Mouse (Mus musculus) hindbrain, embryonic 16.5 days (tissue): ENCODE data around the gene Dnaic2. TPM values are rescaled to one million over a fixed set of nuclear protein-coding genes. Genes with fewer than 3 reads are reported as not detected.
A peak's percentile ranks its signal among the peaks of the same experiment; 100 is the strongest.

Experiments
- ATAC-seq: fragments of 200-750 bp; cut with Nextera tagmentation; 2 replicates; pipeline ENCODE4 v1.8.0; 2017; ENCODE audit warnings: moderate TSS enrichment, moderate library complexity
- H3K27ac ChIP-seq: fragments of 300-500 bp; sonication (generic); 2 replicates; pipeline ENCODE4 v1.5.1; 2014; ENCODE audit warnings: low read depth, mild to moderate bottlenecking, control low read depth, low read length, moderate library complexity
- H3K27me3 ChIP-seq: fragments of 300-500 bp; sonication (generic); replicated peaks from 2 replicates; pipeline ENCODE4 v1.6.1; 2014; ENCODE audit warnings: low read length; ENCODE audit not compliant: control insufficient read depth, insufficient read depth
- H3K36me3 ChIP-seq: fragments of 300-500 bp; sonication (generic); 2 replicates; pipeline ENCODE4 v1.6.1; 2014; ENCODE audit warnings: mild to moderate bottlenecking, low read length, moderate library complexity, mixed read lengths; ENCODE audit not compliant: control insufficient read depth, insufficient read depth
- H3K4me1 ChIP-seq: fragments of 300-500 bp; sonication (generic); 2 replicates; pipeline ENCODE4 v1.6.1; 2014; ENCODE audit warnings: low read depth, low read length; ENCODE audit not compliant: control insufficient read depth, insufficient read depth
- H3K4me2 ChIP-seq: fragments of 300-500 bp; sonication (generic); 2 replicates; pipeline ENCODE4 v1.6.1; 2014; ENCODE audit warnings: mild to moderate bottlenecking, low read length, control low read depth, moderate library complexity
- H3K4me3 ChIP-seq: fragments of 300-500 bp; sonication (generic); 2 replicates; pipeline ENCODE4 v1.5.1; 2014; ENCODE audit warnings: mild to moderate bottlenecking, low read length, control low read depth, moderate library complexity
- H3K9ac ChIP-seq: fragments of 300-500 bp; sonication (generic); 2 replicates; pipeline ENCODE4 v1.6.1; 2014; ENCODE audit warnings: low read depth, mild to moderate bottlenecking, control low read depth, low read length, moderate library complexity
- H3K9me3 ChIP-seq: fragments of 300-500 bp; sonication (generic); 2 replicates; pipeline ENCODE4 v1.6.1; 2014; ENCODE audit warnings: mild to moderate bottlenecking, low read length, moderate library complexity; ENCODE audit not compliant: control insufficient read depth
- WGBS: fragments of 180-500 bp; shearing (Covaris S2); extraction: QIAGEN DNeasy Blood & Tissue Kit; methylation state at CpG from one replicate; pipeline ENCODE4 v1.1.7; 2014; 5-methylcytosine and 5-hydroxymethylcytosine counted together
- polyA plus RNA-seq: library from polyadenylated mRNA; unstranded; fragments of >200 nt; fragmentation: Nextera tagmentation; extraction: Ambion mirVana; gene quantifications from 2 replicates; pipeline ENCODE4 v1.2.1, GENCODE M21; 2015

Gene Dnaic2
- polyA plus RNA-seq, 1 experiment from 2014 or later, result 2.5 TPM

- ATAC-seq, result no peak
- Histone ChIP-seq H3K4me3 (no peak overlapping the region), H3K4me1 (peaks cover 5% of the 10 kb centered on the region), H3K36me3 (no peaks in the 10 kb centered on the region), H3K4me2 (no peak overlapping the region), H3K9ac (no peak overlapping the region), H3K27me3 (no peaks in the 10 kb centered on the region), H3K9me3 (no peaks in the 10 kb centered on the region), H3K27ac (peak overlapping the region; percentile 3; the same call in 1 of the 2 replicates)
- WGBS, result 75% methylated on average over 9 of the region's 9 CpGs
Measured at GRCm38 (mm10) chr11:114685526-114686040, 41.6 kb upstream of the Dnaic2 start.

- Histone ChIP-seq H3K27ac (no peak overlapping the region), H3K27me3 (no peaks in the 10 kb centered on the region), H3K4me2 (no peak overlapping the region), H3K9me3 (no peaks in the 10 kb centered on the region), H3K4me1 (peaks cover 5% of the 10 kb centered on the region), H3K4me3 (no peak overlapping the region), H3K9ac (no peak overlapping the region), H3K36me3 (no peaks in the 10 kb centered on the region)
- ATAC-seq, result no peak
- WGBS, result 93% methylated on average over 16 of the region's 16 CpGs
Measured at GRCm38 (mm10) chr11:114686221-114686959, 40.8 kb upstream of the Dnaic2 start.

DNA sequence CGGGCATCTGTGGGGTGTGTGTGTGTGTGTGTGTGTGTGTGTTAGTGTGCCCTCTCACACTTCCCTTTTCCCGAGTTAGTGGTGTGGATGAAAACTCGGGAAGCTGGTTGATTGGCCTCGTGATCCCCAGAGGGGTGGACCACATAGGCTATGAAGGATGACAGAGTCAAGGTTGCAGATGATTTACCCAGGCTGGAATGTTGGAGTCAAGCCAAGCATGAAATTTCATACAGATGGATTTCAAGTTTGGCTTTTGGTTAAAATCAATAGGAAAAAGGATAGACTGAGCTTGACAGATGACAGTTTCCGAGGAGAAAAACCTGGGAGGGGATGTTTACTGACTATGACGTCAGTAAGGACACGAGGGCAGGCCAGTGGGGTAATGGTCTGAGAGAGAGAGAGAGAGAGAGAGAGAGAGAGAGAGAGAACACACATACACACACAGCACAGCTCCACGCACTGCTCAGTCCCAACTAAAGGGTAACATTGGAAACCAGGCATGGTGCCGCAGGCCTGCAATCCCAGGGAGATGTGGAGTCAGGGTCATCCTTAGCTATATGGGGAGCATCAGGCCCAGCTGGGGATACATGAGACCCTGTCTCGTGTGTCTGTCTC, 39.5 kb upstream of the Dnaic2 start:
- Histone ChIP-seq H3K36me3 (no peaks in the 10 kb centered on the region), H3K27ac (no peak overlapping the region), H3K27me3 (no peaks in the 10 kb centered on the region), H3K9me3 (no peaks in the 10 kb centered on the region), H3K4me2 (no peak overlapping the region), H3K4me1 (peaks cover 5% of the 10 kb centered on the region), H3K9ac (no peak overlapping the region), H3K4me3 (no peak overlapping the region)
- 49% methylated on average over 10 of the region's 10 CpGs for WGBS
- no peak for ATAC-seq

- Histone ChIP-seq H3K27ac (no peak overlapping the region), H3K4me2 (no peak overlapping the region), H3K4me1 (peaks cover 5% of the 10 kb centered on the region), H3K9me3 (no peaks in the 10 kb centered on the region), H3K36me3 (no peaks in the 10 kb centered on the region), H3K4me3 (no peak overlapping the region), H3K9ac (no peak overlapping the region), H3K27me3 (no peaks in the 10 kb centered on the region)
- ATAC-seq, result no peak
- 83% methylated on average over 3 of the region's 3 CpGs for WGBS
Measured at GRCm38 (mm10) chr11:114688729-114689128, 38.5 kb upstream of the Dnaic2 start.

DNA sequence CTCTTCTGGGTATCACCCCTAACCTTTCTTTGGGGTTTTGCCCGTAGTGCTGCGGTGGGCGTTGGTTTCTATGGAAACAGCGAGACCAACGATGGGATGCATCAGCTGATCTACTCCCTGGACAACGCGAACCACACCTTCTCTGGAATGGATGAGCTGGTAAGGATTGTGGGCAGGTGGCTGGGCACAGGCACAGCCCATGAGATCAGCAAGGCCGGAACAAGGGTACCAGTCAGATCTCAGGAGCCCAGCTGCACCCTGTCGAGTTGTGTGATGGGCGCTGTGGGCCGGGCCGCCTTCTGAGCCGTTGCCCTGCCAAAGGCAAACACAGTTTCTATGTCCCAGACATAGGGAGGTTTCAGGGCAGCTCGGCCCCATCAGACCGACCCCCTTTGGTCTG, 37.0 kb upstream of the Dnaic2 start:
- Histone ChIP-seq H3K27ac (no peak overlapping the region), H3K27me3 (no peaks in the 10 kb centered on the region), H3K4me2 (no peak overlapping the region), H3K4me3 (no peak overlapping the region), H3K9ac (no peak overlapping the region), H3K36me3 (no peaks in the 10 kb centered on the region), H3K4me1 (no peaks in the 10 kb centered on the region), H3K9me3 (no peaks in the 10 kb centered on the region)
- no peak for ATAC-seq
- WGBS, result 86% methylated on average over 15 of the region's 15 CpGs

- H3K4me2 ChIP-seq, result no peak overlapping the region
- ATAC-seq, result no peak
- WGBS, result 70% methylated on average over 6 of the region's 6 CpGs
Measured at GRCm38 (mm10) chr11:114691454-114692182, 35.6 kb upstream of the Dnaic2 start.

DNA sequence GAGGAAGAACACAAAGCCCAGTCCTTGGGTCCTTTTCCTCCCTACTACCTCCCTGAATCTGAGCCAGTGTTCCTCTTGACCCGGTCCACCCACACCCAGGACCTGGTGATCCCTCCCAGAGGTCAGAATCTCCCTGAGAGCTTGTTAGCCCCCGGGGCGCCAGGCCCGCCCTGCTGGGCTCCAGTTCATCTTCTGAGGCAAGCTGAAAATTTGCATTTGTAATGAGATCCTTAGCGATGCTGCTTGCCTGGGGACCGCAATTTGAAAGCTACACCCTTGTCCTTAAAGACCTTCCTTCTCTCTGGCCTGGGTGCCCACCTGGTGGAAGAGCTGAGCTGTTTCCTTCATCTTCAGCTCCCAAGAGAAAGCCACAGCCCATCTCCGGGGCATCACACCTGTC, 34.6 kb upstream of the Dnaic2 start:
- ATAC-seq, result no peak
- Histone ChIP-seq H3K27ac (no peak overlapping the region), H3K4me2 (no peak overlapping the region), H3K9me3 (no peaks in the 10 kb centered on the region), H3K27me3 (no peaks in the 10 kb centered on the region), H3K36me3 (no peaks in the 10 kb centered on the region), H3K9ac (no peak overlapping the region), H3K4me3 (no peak overlapping the region), H3K4me1 (no peaks in the 10 kb centered on the region)
- WGBS, result 48% methylated on average over 7 of the region's 7 CpGs

More at GRCm38 (mm10) chr11:114691454-114692182, 35.6 kb upstream of the Dnaic2 start:
- no peak overlapping the region for H3K9ac ChIP-seq
- no peaks in the 10 kb centered on the region for H3K36me3 ChIP-seq
- H3K27ac ChIP-seq, result no peak overlapping the region
- H3K9me3 ChIP-seq, result no peaks in the 10 kb centered on the region
- H3K4me3 ChIP-seq, result no peak overlapping the region
- H3K4me1 ChIP-seq, result no peaks in the 10 kb centered on the region
- no peaks in the 10 kb centered on the region for H3K27me3 ChIP-seq

DNA sequence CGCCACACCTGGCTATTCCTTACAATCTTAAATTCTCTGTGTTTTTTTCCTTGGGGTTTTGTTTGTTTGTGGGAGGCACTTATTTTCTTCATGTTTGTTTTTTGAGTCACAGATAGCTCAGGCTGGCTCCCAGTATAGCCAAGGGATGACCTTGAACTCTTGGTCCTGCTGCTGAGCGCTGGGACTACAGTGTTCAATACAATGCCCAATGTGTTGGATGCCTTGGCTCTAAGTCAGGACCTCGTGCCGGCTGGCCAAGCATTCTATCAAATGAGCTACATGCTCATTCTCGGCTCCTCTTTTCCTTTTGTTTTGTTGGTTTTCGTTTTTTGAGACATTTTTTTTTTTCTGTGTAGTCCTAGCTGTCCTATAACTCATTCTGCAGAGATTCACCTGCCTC, 33.8 kb upstream of the Dnaic2 start:
- Histone ChIP-seq H3K9me3 (no peaks in the 10 kb centered on the region), H3K4me2 (no peak overlapping the region), H3K4me3 (no peak overlapping the region), H3K9ac (no peak overlapping the region), H3K27ac (no peak overlapping the region), H3K36me3 (no peaks in the 10 kb centered on the region), H3K27me3 (no peaks in the 10 kb centered on the region), H3K4me1 (no peaks in the 10 kb centered on the region)
- ATAC-seq, result no peak
- 90% methylated on average over 6 of the region's 6 CpGs for WGBS

DNA sequence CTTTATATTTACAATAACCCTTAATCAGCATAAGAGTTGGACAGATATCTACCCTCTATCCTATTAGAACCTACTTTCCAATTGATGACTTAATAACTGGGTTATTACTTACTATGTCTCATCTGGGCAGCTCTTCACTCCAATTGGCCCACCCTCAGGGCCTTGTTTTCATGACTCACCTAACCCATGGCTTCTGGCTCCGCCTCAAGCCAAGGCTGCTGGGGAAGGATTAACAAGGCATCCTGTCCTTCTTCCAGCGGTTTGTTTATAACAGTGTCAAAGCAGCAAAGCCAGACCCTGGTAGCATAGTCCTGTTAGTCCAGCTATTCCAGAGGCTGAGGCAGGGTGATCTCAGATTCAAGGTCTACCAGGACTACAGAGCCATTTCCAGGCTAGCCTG, 32.8 kb upstream of the Dnaic2 start:
- H3K4me3 ChIP-seq, result no peak overlapping the region
- ATAC-seq, result no peak
- H3K9ac ChIP-seq, result no peak overlapping the region
- H3K27me3 ChIP-seq, result no peaks in the 10 kb centered on the region
- no peak overlapping the region for H3K27ac ChIP-seq
- no peaks in the 10 kb centered on the region for H3K9me3 ChIP-seq
- H3K4me1 ChIP-seq, result no peaks in the 10 kb centered on the region
- no peak overlapping the region for H3K4me2 ChIP-seq
- 82% methylated on average over 2 of the region's 2 CpGs for WGBS
- no peaks in the 10 kb centered on the region for H3K36me3 ChIP-seq
